Mouse (Mus musculus) limb, embryonic 11.5 days (tissue): ENCODE data around the gene Impdh2. TPM values are rescaled to one million over a fixed set of nuclear protein-coding genes. Genes with fewer than 3 reads are reported as not detected.

Experiments
- ATAC-seq: fragments of 200-750 bp; cut with Nextera tagmentation; 2 replicates; pipeline ENCODE4 v1.8.0; 2017; ENCODE audit warnings: low read depth; ENCODE audit not compliant: insufficient number of reproducible peaks, low FRiP score, low TSS enrichment
- DNase-seq: peaks from one replicate; pipeline ENCODE4 v3.0.0-alpha.2; 2015; ENCODE audit warnings: low spot score
- H3K27ac ChIP-seq: fragments of 300-500 bp; sonication (generic); replicated peaks from 2 replicates; pipeline ENCODE4 v1.5.1; 2014; ENCODE audit warnings: low read depth, mild to moderate bottlenecking, low read length
- H3K27me3 ChIP-seq: fragments of 300-500 bp; sonication (generic); 2 replicates; pipeline ENCODE4 v1.6.1; 2014; ENCODE audit warnings: mild to moderate bottlenecking, low read length, mixed read lengths; ENCODE audit not compliant: control insufficient read depth, insufficient read depth
- H3K36me3 ChIP-seq: fragments of 300-500 bp; sonication (generic); 2 replicates; pipeline ENCODE4 v1.6.1; 2014; ENCODE audit warnings: mild to moderate bottlenecking, low read length, moderate library complexity, mixed read lengths; ENCODE audit not compliant: control insufficient read depth, insufficient read depth
- H3K4me1 ChIP-seq: fragments of 300-500 bp; sonication (generic); 2 replicates; pipeline ENCODE4 v1.6.1; 2014; ENCODE audit warnings: low read length, mixed read lengths; ENCODE audit not compliant: control insufficient read depth, insufficient read depth
- H3K4me2 ChIP-seq: fragments of 300-500 bp; sonication (generic); 2 replicates; pipeline ENCODE4 v1.6.1; 2014; ENCODE audit warnings: low read depth, mild to moderate bottlenecking, moderate library complexity; ENCODE audit not compliant: severe bottlenecking
- H3K4me3 ChIP-seq: fragments of 300-500 bp; sonication (generic); 2 replicates; pipeline ENCODE4 v1.5.1; 2014; ENCODE audit warnings: low read depth, low read length
- H3K9ac ChIP-seq: fragments of 300-500 bp; sonication (generic); 2 replicates; pipeline ENCODE4 v1.6.1; 2014; ENCODE audit warnings: mild to moderate bottlenecking, low read length
- H3K9me3 ChIP-seq: fragments of 300-500 bp; sonication (generic); 2 replicates; pipeline ENCODE4 v1.6.1; 2016; ENCODE audit warnings: low read length; ENCODE audit not compliant: control insufficient read depth
- WGBS: fragments of 180-500 bp; shearing (Covaris S2); extraction: QIAGEN DNeasy Blood & Tissue Kit; methylation state at CpG from one replicate; pipeline ENCODE4 v1.1.7; 2014; 5-methylcytosine and 5-hydroxymethylcytosine counted together
- polyA plus RNA-seq: library from polyadenylated mRNA; unstranded; fragments of >200 nt; fragmentation: Nextera tagmentation; extraction: Ambion mirVana; gene quantifications from 2 replicates; pipeline ENCODE4 v1.2.1, GENCODE M21; 2014

Impdh2 gene
- polyA plus RNA-seq, 1 experiment from 2014 or later = 247 TPM

GRCm38 (mm10) chr9:108573774-108574690 is 13.9 kb downstream of the Impdh2 start:
- peaks cover 24% of the 10 kb centered on the region for H3K36me3 ChIP-seq
- 57% methylated on average over 26 of the region's 26 CpGs for WGBS
- DNase-seq = peak; percentile 83
- H3K9ac ChIP-seq = no peak overlapping the region
- no peaks in the 10 kb centered on the region for H3K9me3 ChIP-seq
- no peak overlapping the region for H3K4me3 ChIP-seq
- ATAC-seq = no peak
- H3K27me3 ChIP-seq = no peaks in the 10 kb centered on the region
- H3K4me1 ChIP-seq = peaks cover 25% of the 10 kb centered on the region
- no peak overlapping the region for H3K27ac ChIP-seq
- no peak overlapping the region for H3K4me2 ChIP-seq

- ATAC-seq = no peak
- H3K36me3 ChIP-seq = peaks cover 24% of the 10 kb centered on the region
- WGBS = 90% methylated on average over 12 of the region's 12 CpGs
- peaks cover 28% of the 10 kb centered on the region for H3K4me1 ChIP-seq
- H3K9me3 ChIP-seq = no peaks in the 10 kb centered on the region
- H3K27me3 ChIP-seq = no peaks in the 10 kb centered on the region
- no peak overlapping the region for H3K4me3 ChIP-seq
- no peak for DNase-seq
- H3K9ac ChIP-seq = no peak overlapping the region
- no peak overlapping the region for H3K27ac ChIP-seq
- no peak overlapping the region for H3K4me2 ChIP-seq
Observed at GRCm38 (mm10) chr9:108574921-108575320, 14.8 kb downstream of the Impdh2 start.

- no peak overlapping the region for H3K27ac ChIP-seq
- WGBS = 88% methylated on average over 37 of the region's 37 CpGs
- H3K4me2 ChIP-seq = no peak overlapping the region
- no peak overlapping the region for H3K4me3 ChIP-seq
- no peaks in the 10 kb centered on the region for H3K9me3 ChIP-seq
- H3K36me3 ChIP-seq = peaks cover 24% of the 10 kb centered on the region
- no peaks in the 10 kb centered on the region for H3K27me3 ChIP-seq
- no peak overlapping the region for H3K9ac ChIP-seq
- peaks cover 23% of the 10 kb centered on the region; the same call in 1 of the 2 replicates for H3K4me1 ChIP-seq
- DNase-seq (no peak), ATAC-seq (no peak)
Observed at GRCm38 (mm10) chr9:108575321-108576297, 15.5 kb downstream of the Impdh2 start.

- H3K9me3 ChIP-seq = no peaks in the 10 kb centered on the region
- H3K4me3 ChIP-seq = peak overlapping the region; percentile 87
- no peaks in the 10 kb centered on the region for H3K27me3 ChIP-seq
- DNase-seq (no peak), ATAC-seq (no peak)
- no peak overlapping the region for H3K9ac ChIP-seq
- peak overlapping the region; percentile 88 for H3K4me2 ChIP-seq
- H3K4me1 ChIP-seq = peaks cover 23% of the 10 kb centered on the region; the same call in 1 of the 2 replicates
- peaks cover 19% of the 10 kb centered on the region; the same call in 1 of the 2 replicates for H3K36me3 ChIP-seq
- WGBS = 71% methylated on average over 6 of the region's 6 CpGs
- no peak overlapping the region for H3K27ac ChIP-seq
Observed at GRCm38 (mm10) chr9:108577025-108577424, 16.9 kb downstream of the Impdh2 start.

GRCm38 (mm10) chr9:108577934-108578544 is 18.0 kb downstream of the Impdh2 start:
- Histone ChIP-seq H3K36me3 (peaks cover 10% of the 10 kb centered on the region; the same call in 1 of the 2 replicates), H3K4me3 (peak overlapping the region; percentile 87), H3K4me2 (peak overlapping the region; percentile 88), H3K9ac (peak overlapping the region; percentile 80), H3K9me3 (no peaks in the 10 kb centered on the region), H3K4me1 (peaks cover 23% of the 10 kb centered on the region; the same call in 1 of the 2 replicates), H3K27ac (peak overlapping the region; percentile 90), H3K27me3 (no peaks in the 10 kb centered on the region)
- DNase-seq (peak; percentile 60), ATAC-seq (no peak)
- WGBS = under 1% methylated on average over 24 of the region's 24 CpGs

GRCm38 (mm10) chr9:108578545-108579343 is 18.7 kb downstream of the Impdh2 start, which contains the start of gene Wdr6:
Wdr6 (minus strand) TSS chr9:108578739.
- peak within 1 kb of the TSS; percentile 88 for H3K4me2 ChIP-seq
- peak within 1 kb of the TSS; percentile 90 for H3K27ac ChIP-seq
- no peaks in the 10 kb centered on the region for H3K27me3 ChIP-seq
- H3K36me3 ChIP-seq = peaks cover 4% of the 10 kb centered on the region; the same call in 1 of the 2 replicates
- ATAC-seq (peak; percentile 96), DNase-seq (peak; percentile 97)
- H3K4me3 ChIP-seq = peak within 1 kb of the TSS; percentile 87
- WGBS = 6% methylated on average over 51 of the region's 51 CpGs
- peak within 1 kb of the TSS; percentile 80 for H3K9ac ChIP-seq
- peaks cover 20% of the 10 kb centered on the region; the same call in 1 of the 2 replicates for H3K4me1 ChIP-seq
- no peaks in the 10 kb centered on the region for H3K9me3 ChIP-seq

- Histone ChIP-seq H3K27me3 (no peaks in the 10 kb centered on the region), H3K9ac (peak overlapping the region; percentile 61), H3K4me2 (peak overlapping the region; percentile 88), H3K4me1 (peaks cover 19% of the 10 kb centered on the region; the same call in 1 of the 2 replicates), H3K4me3 (peak overlapping the region; percentile 87; the same call in 1 of the 2 replicates), H3K36me3 (peaks cover 4% of the 10 kb centered on the region; the same call in 1 of the 2 replicates), H3K9me3 (no peaks in the 10 kb centered on the region), H3K27ac (peak overlapping the region; percentile 90)
- ATAC-seq = no peak
- 73% methylated on average over 5 of the region's 5 CpGs for WGBS
- no peak for DNase-seq
Observed at GRCm38 (mm10) chr9:108579344-108579690, 19.2 kb downstream of the Impdh2 start.
